Mouse (Mus musculus) heart, postnatal 10 days (tissue): ENCODE results near the gene Mff. TPM values are rescaled to one million over a fixed set of nuclear protein-coding genes. Genes with fewer than 3 reads are reported as not detected.

Experiments
- total RNA-seq, 2 experiments: library from RNA; stranded (reverse); gene quantifications; 2 replicates each; pipeline ENCODE4 v1.2.3; 2021

Gene Mff
- total RNA-seq, 2 experiments from 2014 or later = 203 to 210 TPM

Other genes starting within 250 kb of the Mff start
- 10 to 100 TPM in 1 of 2 experiments, 1 to 10 TPM in 1; 8.9 to 10.6 TPM for gene Col4a4, start 138.0 kb upstream of the Mff start, total RNA-seq
- 1 to 10 TPM; 3.5 to 3.6 TPM for gene Col4a3, start 138.0 kb upstream of the Mff start, total RNA-seq
- not detected for gene Tm4sf20, start 43.6 kb downstream of the Mff start, total RNA-seq
- not detected for gene Gm47791, start 46.4 kb downstream of the Mff start, total RNA-seq
- gene Agfg1, start 114.6 kb downstream of the Mff start, total RNA-seq = 10 to 100 TPM; 39.9 to 43.2 TPM
- under 1 TPM in 1 of 2 experiments, not detected in 1; 0.34 TPM for gene A030005L19Rik, start 188.4 kb downstream of the Mff start, total RNA-seq
- not detected for gene A030014E15Rik, start 200.0 kb downstream of the Mff start, total RNA-seq
- not detected for gene Gm6217, start 206.5 kb downstream of the Mff start, total RNA-seq
- gene A030003K21Rik, start 218.5 kb downstream of the Mff start, total RNA-seq = not detected
- not detected for gene Gm7544, start 231.1 kb downstream of the Mff start, total RNA-seq
- gene Gm47955, start 235.4 kb downstream of the Mff start, total RNA-seq = not detected